Mouse (Mus musculus): ENCODE results near the gene Polr2f. TPM values are rescaled to one million over a fixed set of nuclear protein-coding genes. Genes with fewer than 3 reads are reported as not detected.

Gene Polr2f
- total and polyA plus RNA-seq, 2 experiments from 2014 or later = 50.2 to 271 TPM

GRCm38 (mm10) chr15:79109321-79109934 is 31.4 kb upstream of the Polr2f start:
- H3K4me1 ChIP-seq (ENCODE audit: control insufficient read depth, insufficient read depth) = 0 out of 2 replicates have a peak, but pooled peaks cover 15% of the 10 kb centered on the region
- no peak for TF ChIP-seq CTCF (IDR thresholded peaks at IDR 0.05; ENCODE audit: low read depth)
- TF ChIP-seq EP300 (IDR thresholded peaks at IDR 0.05; ENCODE audit: low read depth) = no peak
- H3K27ac ChIP-seq (ENCODE audit: low read depth) = peak overlapping the region; percentile 96
- peak overlapping the region; percentile 71 for H3K4me3 ChIP-seq (ENCODE audit: low read depth, low read length)
- peak overlapping the region; percentile 98 for H3K4me2 ChIP-seq (ENCODE audit: low read depth, low read length)
- H3K36me3 ChIP-seq (replicated peaks; ENCODE audit: control insufficient read depth, insufficient read depth, low read length) = peaks cover 12% of the 10 kb centered on the region
- DNase-seq (ENCODE audit: low spot score) (no peak), ATAC-seq (ENCODE audit: insufficient read depth, low read depth) (peak; percentile 46)
- under 1% methylated on average over 41 of the region's 46 CpGs for WGBS
- H3K9me3 ChIP-seq (replicated peaks; ENCODE audit: control insufficient read depth, low read length) = no peaks in the 10 kb centered on the region
- H3K9ac ChIP-seq (replicated peaks; ENCODE audit: low read depth, low read length) = peak overlapping the region; percentile 93
- H3K27me3 ChIP-seq (ENCODE audit: control insufficient read depth, insufficient read depth, low read length) = no peaks in the 10 kb centered on the region

DNA sequence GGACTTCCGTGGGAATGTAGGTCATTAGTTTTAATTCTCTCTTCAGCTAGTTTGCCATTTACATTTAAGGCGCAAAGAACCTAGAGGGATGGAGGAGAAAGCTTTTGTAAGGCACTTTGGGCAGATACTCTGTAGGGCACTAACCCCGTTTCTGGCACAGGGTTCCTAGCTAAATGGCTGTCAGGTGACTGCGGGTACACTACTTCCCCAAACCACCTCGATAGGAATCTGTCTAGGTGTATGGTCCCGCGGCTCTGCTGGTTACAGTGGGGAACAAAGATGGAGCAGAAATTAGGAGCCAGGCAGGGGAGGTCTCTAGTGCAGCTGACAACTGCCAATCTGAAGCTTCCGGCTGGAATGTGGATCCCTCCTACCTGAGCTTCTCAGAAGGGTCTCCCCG is 30.8 kb upstream of the Polr2f start:
- Histone ChIP-seq H3K27me3 (ENCODE audit: control insufficient read depth, insufficient read depth, low read length) (no peaks in the 10 kb centered on the region), H3K4me3 (ENCODE audit: low read depth, low read length) (peak overlapping the region; percentile 71), H3K9me3 (replicated peaks; ENCODE audit: control insufficient read depth, low read length) (no peaks in the 10 kb centered on the region), H3K9ac (replicated peaks; ENCODE audit: low read depth, low read length) (peak overlapping the region; percentile 93), H3K36me3 (replicated peaks; ENCODE audit: control insufficient read depth, insufficient read depth, low read length) (peaks cover 18% of the 10 kb centered on the region), H3K27ac (ENCODE audit: low read depth) (peak overlapping the region; percentile 96), H3K4me1 (ENCODE audit: control insufficient read depth, insufficient read depth) (peaks cover 19% of the 10 kb centered on the region; the same call in 1 of the 2 replicates), H3K4me2 (ENCODE audit: low read depth, low read length) (peak overlapping the region; percentile 98)
- TF ChIP-seq CTCF (IDR thresholded peaks at IDR 0.05; ENCODE audit: low read depth) (no peak), EP300 (IDR thresholded peaks at IDR 0.05; ENCODE audit: low read depth) (no peak)
- WGBS = 7% methylated on average over 9 of the region's 9 CpGs
- ATAC-seq (ENCODE audit: insufficient read depth, low read depth) (no peak), DNase-seq (ENCODE audit: low spot score) (no peak)

- 33% methylated on average over 2 of the region's 2 CpGs for WGBS
- peaks cover 22% of the 10 kb centered on the region; the same call in 1 of the 2 replicates for H3K4me1 ChIP-seq (ENCODE audit: control insufficient read depth, insufficient read depth)
- H3K27ac ChIP-seq (ENCODE audit: low read depth) = peak overlapping the region; percentile 96
- H3K27me3 ChIP-seq (ENCODE audit: control insufficient read depth, insufficient read depth, low read length) = no peaks in the 10 kb centered on the region
- no peak for DNase-seq (ENCODE audit: low spot score)
- no peaks in the 10 kb centered on the region for H3K9me3 ChIP-seq (replicated peaks; ENCODE audit: control insufficient read depth, low read length)
- H3K9ac ChIP-seq (replicated peaks; ENCODE audit: low read depth, low read length) = peak overlapping the region; percentile 93
- peaks cover 23% of the 10 kb centered on the region for H3K36me3 ChIP-seq (replicated peaks; ENCODE audit: control insufficient read depth, insufficient read depth, low read length)
- no peak for TF ChIP-seq CTCF (IDR thresholded peaks at IDR 0.05; ENCODE audit: low read depth)
- H3K4me3 ChIP-seq (ENCODE audit: low read depth, low read length) = peak overlapping the region; percentile 71
- H3K4me2 ChIP-seq (ENCODE audit: low read depth, low read length) = peak overlapping the region; percentile 98
- ATAC-seq (ENCODE audit: insufficient read depth, low read depth) = no peak
These were observed 30.3 kb upstream of the Polr2f start for GRCm38 (mm10) chr15:79110528-79110927.

- Histone ChIP-seq H3K9me3 (replicated peaks; ENCODE audit: control insufficient read depth, low read length) (no peaks in the 10 kb centered on the region), H3K36me3 (replicated peaks; ENCODE audit: control insufficient read depth, insufficient read depth, low read length) (peaks cover 35% of the 10 kb centered on the region), H3K4me2 (ENCODE audit: low read depth, low read length) (peak overlapping the region; percentile 98), H3K27me3 (ENCODE audit: control insufficient read depth, insufficient read depth, low read length) (no peaks in the 10 kb centered on the region), H3K4me1 (ENCODE audit: control insufficient read depth, insufficient read depth) (peaks cover 22% of the 10 kb centered on the region; the same call in 1 of the 2 replicates), H3K9ac (replicated peaks; ENCODE audit: low read depth, low read length) (peak overlapping the region; percentile 93; the same call in 1 of the 2 replicates), H3K4me3 (ENCODE audit: low read depth, low read length) (peak overlapping the region; percentile 22), H3K27ac (ENCODE audit: low read depth) (peak overlapping the region; percentile 96)
- TF ChIP-seq CTCF (IDR thresholded peaks at IDR 0.05; ENCODE audit: low read depth) (no peak), EP300 (IDR thresholded peaks at IDR 0.05; ENCODE audit: low read depth) (peak; percentile 69; the same call in 1 of the 2 replicates)
- ATAC-seq (ENCODE audit: insufficient read depth, low read depth) = peak; percentile 65
- peak; percentile 92 for DNase-seq (ENCODE audit: low spot score)
- WGBS = 22% methylated on average over 4 of the region's 4 CpGs
These were observed 29.0 kb upstream of the Polr2f start for GRCm38 (mm10) chr15:79111774-79112173.

DNA sequence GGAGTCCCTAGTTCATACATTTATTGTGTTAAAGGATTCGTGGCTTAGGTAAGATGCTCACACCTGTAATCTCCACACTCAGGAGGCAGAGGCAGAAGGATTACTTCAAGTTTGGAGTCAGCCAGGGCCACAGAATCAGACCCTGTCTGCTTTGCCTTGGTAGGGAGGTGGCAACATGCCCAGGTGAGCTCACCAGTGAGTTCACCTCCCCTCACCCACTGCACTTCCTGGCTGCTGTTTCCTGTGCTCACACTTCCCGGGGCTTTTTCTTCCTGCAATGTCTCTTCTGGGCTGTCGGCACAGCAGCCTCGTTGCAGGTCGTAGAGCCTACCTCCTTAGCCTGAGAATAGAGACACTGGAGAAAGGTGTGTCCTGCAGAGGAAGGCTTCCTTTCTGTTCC is 25.5 kb upstream of the Polr2f start:
- Histone ChIP-seq H3K4me3 (ENCODE audit: low read depth, low read length) (no peak overlapping the region), H3K4me2 (ENCODE audit: low read depth, low read length) (no peak overlapping the region), H3K9me3 (replicated peaks; ENCODE audit: control insufficient read depth, low read length) (no peaks in the 10 kb centered on the region), H3K27me3 (ENCODE audit: control insufficient read depth, insufficient read depth, low read length) (no peaks in the 10 kb centered on the region), H3K9ac (replicated peaks; ENCODE audit: low read depth, low read length) (no peak overlapping the region), H3K27ac (ENCODE audit: low read depth) (0 out of 2 replicates have a peak overlapping the region, but pooled peaks have one; percentile 13), H3K4me1 (ENCODE audit: control insufficient read depth, insufficient read depth) (peaks cover 17% of the 10 kb centered on the region; the same call in 1 of the 2 replicates), H3K36me3 (replicated peaks; ENCODE audit: control insufficient read depth, insufficient read depth, low read length) (peaks cover 70% of the 10 kb centered on the region)
- 39% methylated on average over 5 of the region's 5 CpGs for WGBS
- TF ChIP-seq EP300 (IDR thresholded peaks at IDR 0.05; ENCODE audit: low read depth) (no peak), CTCF (IDR thresholded peaks at IDR 0.05; ENCODE audit: low read depth) (no peak)
- DNase-seq (ENCODE audit: low spot score) (no peak), ATAC-seq (ENCODE audit: insufficient read depth, low read depth) (no peak)
